Mouse (Mus musculus): ENCODE data around the gene Ide. TPM values are rescaled to one million over a fixed set of nuclear protein-coding genes. Genes with fewer than 3 reads are reported as not detected.
"Not testable (repeated sequence)": the region's sequence is repeated elsewhere in the genome, so short reads cannot be mapped to it uniquely, and the experiment has no call there.

The Ide gene
- total RNA-seq, 2 experiments from 2014 or later, result 65.4 to 69.4 TPM

GRCm38 (mm10) chr19:37269106-37269505 is 68.5 kb downstream of the Ide start:
- no peak for DNase-seq (ENCODE audit: low spot score in 2 of 2)

DNA sequence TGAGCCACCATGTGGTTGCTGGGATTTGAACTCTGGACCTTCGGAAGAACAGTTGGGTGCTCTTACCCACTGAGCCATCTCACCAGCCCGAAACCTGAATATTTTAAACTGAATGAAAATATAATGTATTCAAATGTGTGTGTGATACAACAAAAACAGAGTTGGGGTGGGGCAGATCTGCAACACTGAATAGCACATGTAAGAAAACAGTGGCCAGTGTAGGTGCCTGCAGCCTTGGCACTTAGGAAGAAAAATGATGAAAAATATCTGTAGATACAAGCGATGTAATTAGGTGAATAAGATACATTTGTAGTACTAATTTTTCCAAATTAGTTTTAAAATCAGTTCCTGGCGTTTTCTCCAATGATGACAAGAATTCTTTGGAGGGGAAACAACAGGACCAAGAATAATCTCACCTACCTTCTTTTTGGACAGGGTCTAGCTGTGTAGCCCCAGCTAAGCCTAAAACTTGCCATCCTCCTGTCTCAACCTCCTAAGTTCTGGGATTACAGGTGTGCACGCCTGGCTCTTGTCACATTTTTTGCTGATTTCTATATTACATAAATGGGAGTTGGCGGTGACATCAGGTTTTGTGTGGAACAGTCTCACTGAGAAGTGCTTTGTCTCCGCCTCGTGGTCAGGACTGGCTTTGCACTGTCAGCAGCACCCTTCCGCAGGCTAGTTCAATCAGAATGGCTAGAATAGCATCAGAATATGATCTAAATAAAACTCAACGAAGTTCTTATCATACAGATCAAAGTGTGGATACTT is 72.1 kb downstream of the Ide start:
- DNase-seq (ENCODE audit: low spot score in 2 of 2), result peak; percentile 60 to 78

GRCm38 (mm10) chr19:37263943-37264897 is 73.4 kb downstream of the Ide start:
- peak in 1 of 2 experiments; percentile 25 for DNase-seq (ENCODE audit: low spot score in 2 of 2)

DNA sequence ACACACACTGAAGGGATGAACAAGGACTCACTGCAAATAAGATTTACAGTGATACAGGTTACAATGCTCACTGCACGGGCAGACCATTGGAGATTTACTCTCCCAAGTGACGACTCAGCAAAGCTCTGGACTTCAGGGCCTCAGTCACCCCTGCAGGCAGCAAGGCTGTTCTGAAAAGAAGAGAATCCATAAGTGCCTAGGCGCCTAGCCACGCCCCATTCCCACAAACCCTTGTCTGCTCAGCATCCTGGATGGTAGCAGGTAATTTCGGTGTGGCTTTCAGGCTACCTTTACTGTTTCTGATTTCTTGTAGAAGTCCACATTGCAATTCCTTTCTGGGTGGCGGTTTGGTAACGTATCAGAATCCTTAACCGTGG is 74.1 kb downstream of the Ide start:
- no peak for DNase-seq (ENCODE audit: low spot score in 2 of 2)

- no peak for DNase-seq (ENCODE audit: low spot score in 2 of 2)
Measured at GRCm38 (mm10) chr19:37262389-37262788, 75.3 kb downstream of the Ide start.

- no peak for DNase-seq (ENCODE audit: low spot score in 2 of 2)
Measured at GRCm38 (mm10) chr19:37255321-37255720, 82.3 kb downstream of the Ide start.

- DNase-seq (ENCODE audit: low spot score in 2 of 2), result no peak
Measured at GRCm38 (mm10) chr19:37252104-37252503, 85.5 kb downstream of the Ide start.

DNA sequence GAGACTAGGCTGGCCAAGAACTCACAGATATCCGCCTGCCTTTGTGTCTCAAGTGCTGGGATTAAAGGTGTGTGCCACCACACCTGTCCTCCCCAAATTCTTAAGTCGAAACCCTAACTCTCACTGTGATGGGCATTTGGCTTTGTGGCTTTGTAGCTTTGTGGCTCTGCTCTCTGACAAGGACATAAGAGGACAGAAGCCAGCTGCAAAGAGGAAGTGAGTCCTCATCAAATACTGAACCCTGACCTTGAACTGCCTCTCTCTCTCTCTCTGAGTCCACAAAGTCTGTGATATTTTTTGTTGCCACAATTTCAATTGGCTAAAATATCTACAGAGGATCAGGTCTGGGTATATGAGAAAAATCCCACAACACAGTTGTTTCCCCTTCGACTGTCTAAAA is 89.5 kb downstream of the Ide start:
- no peak for DNase-seq (ENCODE audit: low spot score in 2 of 2)

DNA sequence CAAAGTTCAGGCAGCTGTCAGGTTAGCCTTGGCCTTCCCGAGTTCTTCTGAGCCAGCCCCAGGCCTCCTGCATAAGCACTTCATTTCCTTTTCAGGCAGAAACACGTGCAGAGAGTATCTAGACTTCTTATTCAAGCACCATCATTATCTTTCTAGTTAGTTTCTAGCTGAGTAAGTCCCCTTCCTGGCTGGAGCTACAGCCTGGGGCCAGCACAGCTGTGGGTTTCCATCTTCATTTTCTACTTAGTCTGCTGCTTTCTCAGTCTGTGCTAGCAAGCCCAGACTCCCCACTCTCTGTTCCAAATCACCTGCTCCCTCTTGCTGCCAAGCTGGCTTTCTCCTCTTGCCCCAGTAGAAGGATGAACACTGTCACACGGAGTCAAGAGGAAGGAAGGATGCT is 90.8 kb downstream of the Ide start:
- DNase-seq (ENCODE audit: low spot score in 2 of 2), result no peak

DNA sequence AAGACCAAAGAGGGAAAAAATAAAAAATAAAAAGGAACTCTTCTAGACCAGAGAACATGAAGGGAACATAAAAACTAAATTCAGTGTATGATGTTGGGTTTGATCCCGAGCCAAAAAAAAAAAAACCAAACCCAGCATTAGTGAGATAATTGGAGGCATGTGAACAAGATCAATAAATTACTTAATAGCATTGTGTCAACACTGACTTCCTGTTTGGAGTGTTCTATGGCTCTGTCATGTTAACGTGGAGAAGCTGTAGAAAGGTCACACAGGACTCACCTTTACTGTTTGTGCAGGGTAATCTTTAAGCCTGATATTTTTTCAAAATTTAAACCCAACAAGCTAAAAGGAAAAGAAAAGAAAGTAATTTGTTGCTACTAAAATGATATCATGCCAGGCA is 94.9 kb downstream of the Ide start:
- no peak for DNase-seq (ENCODE audit: low spot score in 2 of 2)

- no peak for DNase-seq (ENCODE audit: low spot score in 2 of 2)
Measured at GRCm38 (mm10) chr19:37241201-37241600, 96.5 kb downstream of the Ide start.

DNA sequence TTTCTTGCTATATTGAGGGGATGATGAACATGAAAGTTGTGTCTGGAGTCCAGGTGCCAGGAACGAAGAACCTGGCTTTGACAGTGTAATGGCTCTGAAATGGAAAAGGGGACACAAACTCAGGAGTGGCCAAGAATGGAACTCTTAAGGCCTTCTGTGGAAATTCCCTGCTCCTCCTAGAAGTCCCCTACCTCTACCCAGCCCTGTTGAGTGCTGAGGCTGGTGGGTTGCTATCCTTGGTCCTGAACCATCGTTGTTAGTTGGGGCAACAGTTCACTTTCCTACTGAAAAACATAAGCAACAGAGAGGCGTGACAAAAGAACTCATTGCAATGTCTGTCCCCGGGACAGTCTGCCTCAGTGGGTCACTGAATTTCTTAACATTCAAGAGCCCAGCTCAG is 98.6 kb downstream of the Ide start:
- no peak for DNase-seq (ENCODE audit: low spot score in 2 of 2)

DNA sequence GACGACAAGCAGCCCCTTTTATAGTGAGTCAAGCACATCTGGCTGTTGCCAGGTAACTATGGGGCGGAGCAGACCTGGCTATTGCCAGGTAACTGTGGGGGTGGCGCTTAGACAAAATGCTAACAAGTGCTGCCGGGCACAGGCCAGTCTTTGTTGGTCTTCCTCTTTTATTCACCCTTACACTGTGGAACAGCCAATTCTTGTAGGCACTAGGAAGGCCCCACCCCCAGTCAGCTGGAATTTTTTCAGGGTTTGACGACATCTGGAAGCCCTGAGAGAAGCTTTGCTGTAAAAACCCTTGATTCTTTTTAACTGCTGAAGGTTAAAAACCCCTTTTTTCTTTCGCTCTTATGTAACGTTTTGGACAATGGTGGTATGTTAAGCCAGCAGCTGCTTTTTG is 99.0 kb downstream of the Ide start:
- no peak for DNase-seq (ENCODE audit: low spot score in 2 of 2)

- DNase-seq (ENCODE audit: low spot score in 2 of 2), result no peak
Measured at GRCm38 (mm10) chr19:37237712-37238437, 99.8 kb downstream of the Ide start.

GRCm38 (mm10) chr19:37237306-37237705 is 100.3 kb downstream of the Ide start:
- DNase-seq (ENCODE audit: low spot score in 2 of 2), result no peak

DNA sequence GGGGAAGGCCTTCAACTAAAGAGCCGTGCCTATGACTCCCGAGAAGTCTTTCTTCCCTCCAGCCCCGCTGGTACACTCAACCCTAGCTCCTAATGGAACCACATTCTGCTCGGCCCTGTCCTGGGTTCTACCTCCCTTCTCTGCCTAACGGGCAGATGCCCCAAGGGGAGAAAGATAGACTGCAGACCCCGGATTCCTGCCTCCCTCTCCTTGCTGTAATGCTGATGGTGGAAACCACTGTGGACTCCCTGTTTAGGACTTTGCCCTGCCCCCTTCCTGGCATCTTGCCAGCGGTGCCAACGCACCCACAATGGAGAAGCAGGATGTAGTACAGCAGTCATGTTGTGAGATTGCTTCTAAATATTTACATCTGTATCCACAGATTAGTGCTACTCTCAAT is 101.8 kb downstream of the Ide start:
- no peak for DNase-seq (ENCODE audit: low spot score in 2 of 2)

- DNase-seq (ENCODE audit: low spot score in 2 of 2), result no peak
Measured at GRCm38 (mm10) chr19:37233561-37234539, 103.8 kb downstream of the Ide start.

GRCm38 (mm10) chr19:37232598-37232997 is 105.1 kb downstream of the Ide start:
- not testable (repeated sequence) for DNase-seq (ENCODE audit: low spot score in 2 of 2)

DNA sequence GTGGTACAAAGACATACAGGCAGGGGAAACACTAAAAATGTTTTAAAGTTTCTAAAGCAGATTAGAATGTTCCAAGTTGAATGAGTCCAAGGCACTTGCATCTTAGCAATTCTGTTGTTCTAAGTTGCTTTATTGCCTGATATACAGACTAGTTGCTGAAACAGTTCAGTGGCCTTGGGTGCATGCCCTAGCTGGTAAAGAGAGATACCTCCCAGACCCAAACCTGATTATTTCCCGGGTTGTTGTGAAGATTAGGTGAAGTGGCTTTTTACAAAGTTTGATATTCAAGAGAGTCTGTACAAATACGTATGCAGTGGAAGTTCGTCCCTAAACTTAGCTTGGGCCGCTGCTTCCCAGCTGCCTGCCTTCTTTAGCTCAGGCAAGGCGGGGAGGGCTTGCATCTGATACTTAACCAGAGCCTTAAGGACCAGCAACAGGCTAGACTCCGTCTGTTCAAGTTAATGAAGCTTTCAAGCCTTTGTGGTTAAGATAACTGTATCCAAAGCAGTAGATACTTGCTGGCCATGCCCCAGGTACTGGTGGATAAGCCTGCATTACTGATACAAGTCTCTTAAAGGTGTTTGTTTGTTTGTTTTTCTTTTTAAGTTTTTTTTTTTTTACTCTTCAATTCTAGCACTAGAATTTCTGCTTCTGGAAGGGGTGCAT is 112.3 kb downstream of the Ide start:
- DNase-seq (ENCODE audit: low spot score in 2 of 2), result no peak

Data from adrenal gland, postnatal 4 days (tissue).